Mouse (Mus musculus) splenic B cell, adult 2 months (primary cell): ENCODE data around the gene Aggf1.
A peak's percentile ranks its signal among the peaks of the same experiment; 100 is the strongest.
"Not testable (repeated sequence)": the region's sequence is repeated elsewhere in the genome, so short reads cannot be mapped to it uniquely, and the experiment has no call there.

Experiments
- DNase-seq: peaks from one replicate; pipeline ENCODE4 v3.0.0-alpha.2; 2011; ENCODE audit warnings: low read depth, low spot score
- H3K27me3 ChIP-seq: 2 replicates; pipeline ENCODE4 v1.6.1; 2012; ENCODE audit warnings: mild to moderate bottlenecking, low read length, moderate library complexity, mixed read lengths; ENCODE audit not compliant: control insufficient read depth, poor library complexity, insufficient read depth, severe bottlenecking
- H3K36me3 ChIP-seq: 2 replicates; pipeline ENCODE4 v1.6.1; 2012; ENCODE audit warnings: mild to moderate bottlenecking, low read length, moderate library complexity, mixed read lengths; ENCODE audit not compliant: control insufficient read depth, poor library complexity, insufficient read depth, severe bottlenecking

Gene Aggf1

DNA sequence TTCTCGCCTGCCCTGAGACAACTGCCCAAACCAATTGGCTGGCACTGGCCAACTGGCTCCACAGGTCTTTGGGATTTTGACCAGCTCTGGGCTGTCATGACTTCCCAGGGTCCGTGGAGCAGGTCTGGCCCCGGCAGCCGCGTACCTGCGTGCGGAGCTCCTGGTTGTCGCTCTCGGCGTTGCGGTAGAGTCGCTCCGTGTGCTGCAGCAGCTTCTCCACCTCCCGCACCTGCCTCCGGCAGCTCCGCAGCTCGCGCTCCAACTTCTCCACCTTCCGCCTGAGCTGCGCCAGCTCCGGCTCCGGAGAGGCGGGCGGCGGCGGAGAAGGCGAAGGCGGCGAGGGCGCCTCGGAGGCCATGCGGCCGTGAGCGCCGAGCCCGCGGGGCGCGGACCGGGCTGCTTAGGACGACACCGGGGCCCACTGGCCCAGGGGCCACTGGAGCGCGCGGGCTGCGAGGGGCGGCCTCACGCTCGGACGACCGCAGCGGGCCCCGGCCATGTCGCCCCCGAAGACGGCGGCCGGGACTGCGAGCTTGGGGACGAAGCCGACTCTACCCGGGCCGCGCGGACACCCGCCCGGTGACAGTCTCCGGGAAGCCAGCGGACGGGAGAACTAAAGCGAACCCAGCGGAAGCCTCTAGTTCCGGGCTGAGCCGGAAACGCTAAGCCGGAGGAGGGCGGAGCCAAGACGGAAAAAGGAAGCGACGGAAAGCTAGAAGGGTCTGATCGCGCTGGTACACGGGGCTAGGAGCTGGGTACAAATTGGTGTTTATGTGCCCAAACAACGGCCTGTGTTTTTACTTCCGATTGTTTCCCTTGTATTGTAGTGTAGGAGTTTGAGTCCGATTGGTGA lies at the start of gene Aggf1:
Gene Aggf1 (minus strand): TSS at position 652 of the 853 bp plus-strand sequence.
- peak; percentile 90 for DNase-seq
- Histone ChIP-seq H3K36me3 (peaks cover 3% of the 10 kb centered on the region), H3K27me3 (no peaks in the 10 kb centered on the region)

DNA sequence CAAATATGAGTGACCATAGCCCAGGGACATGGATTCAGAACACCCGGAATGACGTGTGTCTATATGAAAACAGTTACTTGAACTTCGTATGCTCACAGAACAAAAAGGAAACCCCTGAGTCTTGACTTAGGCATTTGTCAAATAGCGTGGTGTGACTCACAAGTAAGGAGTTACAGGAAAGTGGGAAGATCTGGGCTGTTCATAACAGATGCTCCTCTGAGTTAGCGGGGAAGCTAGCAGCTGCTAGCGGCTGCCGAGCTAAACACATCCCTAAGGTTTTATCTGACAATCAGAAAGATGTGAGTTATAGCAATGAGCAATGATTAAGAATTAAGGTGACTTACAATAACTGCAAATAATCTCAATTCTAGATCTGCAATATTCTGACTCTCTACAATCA lies 49.8 kb upstream of the Aggf1 start:
- no peak for DNase-seq
- H3K36me3 ChIP-seq, result no peaks in the 10 kb centered on the region
- no peaks in the 10 kb centered on the region for H3K27me3 ChIP-seq

DNA sequence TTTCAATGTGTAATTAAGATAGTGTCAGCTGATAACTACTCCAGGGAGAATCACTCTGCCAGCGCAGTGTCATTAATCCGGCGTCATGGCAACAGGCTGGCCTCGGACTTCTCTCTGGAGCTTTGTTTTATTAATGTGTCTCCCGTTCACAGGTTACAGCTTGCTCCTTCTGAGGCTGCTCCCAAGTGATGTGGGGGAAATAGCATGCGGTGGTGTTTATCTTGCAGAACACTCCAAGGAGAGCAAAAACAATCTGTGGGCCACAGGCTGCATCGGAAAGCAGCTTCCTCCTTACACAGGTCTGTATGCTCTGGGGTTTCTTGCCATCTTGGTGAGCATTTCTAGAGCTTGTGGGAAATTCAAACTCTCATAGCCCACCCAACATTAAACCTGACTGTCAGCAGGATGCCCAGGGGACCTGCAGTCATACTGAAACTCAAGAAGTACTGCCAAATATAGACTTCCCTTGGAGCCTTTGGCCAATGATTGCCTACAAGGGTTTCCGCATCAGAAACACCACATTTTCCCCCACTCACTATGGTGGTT lies 44.1 kb upstream of the Aggf1 start:
- no peaks in the 10 kb centered on the region for H3K36me3 ChIP-seq
- DNase-seq, result peak; percentile 60
- H3K27me3 ChIP-seq, result no peaks in the 10 kb centered on the region

DNA sequence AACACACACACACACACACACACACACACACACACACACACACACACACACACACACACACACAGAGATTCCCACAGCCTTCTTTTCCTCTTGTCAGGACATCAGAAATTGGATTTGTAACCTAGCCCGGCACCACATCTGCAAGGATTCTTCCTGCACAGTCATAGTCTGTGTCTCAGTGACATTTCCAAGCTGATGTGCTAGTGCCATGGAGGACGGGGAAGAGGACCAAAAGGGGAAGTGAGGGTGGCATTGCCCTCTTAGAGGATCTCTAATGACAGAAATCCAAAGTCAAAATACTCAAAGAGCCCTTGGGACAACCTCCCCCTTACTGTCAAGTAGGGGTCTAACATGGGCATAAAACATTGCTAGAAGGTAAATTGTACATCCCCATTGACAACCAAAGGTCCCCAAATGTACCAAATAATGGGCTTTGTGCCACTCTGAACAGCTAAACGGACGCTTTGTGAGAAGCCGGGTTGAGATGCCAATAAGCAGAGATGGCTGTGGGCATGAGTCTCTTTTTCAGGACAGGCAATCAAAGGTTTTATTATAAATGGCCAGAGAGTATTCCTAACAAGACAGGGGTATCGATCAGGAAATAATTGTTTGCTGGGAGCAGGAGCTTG lies 43.5 kb upstream of the Aggf1 start:
- Histone ChIP-seq H3K27me3 (no peaks in the 10 kb centered on the region), H3K36me3 (no peaks in the 10 kb centered on the region)
- no peak for DNase-seq

DNA sequence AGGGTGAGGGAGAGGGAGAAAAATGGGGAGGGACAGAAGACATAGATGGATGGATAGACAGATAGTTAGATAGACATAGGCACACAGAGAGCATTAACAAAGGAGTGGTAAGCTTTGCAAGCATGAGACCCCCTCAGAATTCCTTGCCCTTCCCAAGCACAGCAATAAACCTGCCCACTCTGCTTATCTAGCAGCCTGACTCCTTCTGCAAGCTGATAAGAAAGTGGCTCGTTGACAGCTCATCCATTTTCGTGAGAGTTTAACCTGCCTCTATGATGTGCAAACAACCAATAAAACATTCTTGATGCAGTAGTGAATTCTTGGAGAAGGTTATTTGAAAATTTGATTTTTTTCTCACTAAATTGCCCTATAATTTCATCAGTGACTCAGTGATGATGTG lies 37.1 kb upstream of the Aggf1 start:
- no peaks in the 10 kb centered on the region for H3K36me3 ChIP-seq
- no peaks in the 10 kb centered on the region for H3K27me3 ChIP-seq
- no peak for DNase-seq

DNA sequence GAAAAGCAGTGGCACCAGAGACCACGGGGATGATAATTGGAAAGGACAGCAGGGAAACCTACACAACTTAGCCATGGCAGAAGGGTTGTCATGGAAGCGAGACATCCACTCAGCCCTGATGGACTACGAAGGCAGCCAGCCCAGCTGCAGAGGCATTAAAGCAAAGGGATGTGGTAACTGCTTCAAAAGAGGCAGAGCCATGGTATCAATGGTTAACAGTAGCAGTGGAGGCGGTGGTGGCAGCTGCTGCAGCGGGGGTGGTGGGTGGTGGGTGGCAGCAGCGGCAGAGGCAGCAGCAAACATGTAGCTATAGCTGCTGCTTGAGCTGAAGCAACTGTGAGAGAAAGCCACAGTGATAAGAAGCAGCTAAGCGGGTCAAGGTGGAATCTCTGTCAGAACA lies 18.1 kb upstream of the Aggf1 start:
- H3K27me3 ChIP-seq, result no peaks in the 10 kb centered on the region
- no peak for DNase-seq
- H3K36me3 ChIP-seq, result no peaks in the 10 kb centered on the region

DNA sequence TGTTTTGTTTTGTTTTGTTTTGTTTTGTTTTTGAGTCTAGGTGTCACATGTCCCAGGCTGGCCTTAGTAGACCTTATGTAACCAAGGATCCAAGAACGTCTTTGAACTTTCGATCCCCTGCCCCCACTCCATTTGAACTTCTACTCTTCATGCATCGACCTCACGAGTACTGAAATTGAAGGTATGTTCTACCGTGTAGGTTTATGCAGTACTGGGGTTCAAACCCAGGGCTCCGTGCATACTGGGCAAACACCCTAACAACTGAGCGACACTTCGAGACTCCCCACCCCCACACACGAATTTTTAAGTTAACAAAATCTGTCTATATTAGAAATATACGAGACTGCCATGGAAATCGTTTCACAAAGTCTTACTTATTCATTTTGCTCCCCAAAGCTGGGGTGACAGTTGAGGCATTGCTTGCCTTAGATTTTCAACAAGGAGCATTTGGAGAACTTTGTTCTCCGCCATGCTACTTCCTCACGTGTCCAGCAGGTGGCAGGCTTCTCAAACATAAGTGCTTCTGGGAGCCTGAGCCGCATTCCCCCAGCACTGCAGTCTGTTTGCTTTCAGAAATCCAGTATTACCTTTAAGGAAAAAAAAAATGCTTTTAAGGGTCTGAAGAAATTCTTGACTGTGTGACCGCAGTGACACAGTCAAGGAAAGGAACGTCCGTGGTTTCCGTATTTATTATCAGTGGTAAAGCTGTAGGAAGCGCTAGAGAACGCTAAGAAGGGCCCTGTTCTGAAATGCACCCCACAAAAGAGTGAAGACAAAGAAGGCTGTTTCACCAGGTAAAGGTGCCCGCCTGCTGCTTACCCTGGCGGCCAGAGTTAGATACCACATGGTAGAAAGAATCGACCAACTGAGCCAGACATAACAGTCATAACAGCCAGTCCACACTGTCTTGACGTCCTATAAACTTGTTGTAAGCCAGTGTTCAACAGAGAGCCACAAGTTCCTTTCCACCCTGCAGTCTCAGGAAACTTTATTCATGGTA lies 15.0 kb upstream of the Aggf1 start:
- Histone ChIP-seq H3K36me3 (no peaks in the 10 kb centered on the region), H3K27me3 (no peaks in the 10 kb centered on the region)
- peak; percentile 84 for DNase-seq

DNA sequence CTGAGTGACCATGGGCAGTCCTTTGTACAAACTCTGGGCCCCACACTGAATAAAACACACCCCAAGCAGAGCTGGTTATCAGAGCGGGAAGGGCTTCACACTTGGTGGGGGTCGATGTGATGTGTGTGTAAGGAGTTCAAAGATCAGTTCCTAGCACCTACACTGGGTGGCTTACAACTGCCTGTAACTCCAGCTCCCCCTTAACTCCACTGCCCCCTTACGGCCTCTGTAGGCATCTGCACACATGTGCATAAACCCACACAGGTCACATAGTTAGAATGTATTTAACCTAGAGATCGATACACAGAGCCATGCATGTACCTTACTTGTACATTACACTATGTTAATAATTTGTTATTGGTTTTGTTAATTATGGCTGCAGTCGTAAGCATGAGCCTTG lies 13.1 kb upstream of the Aggf1 start:
- Histone ChIP-seq H3K27me3 (no peaks in the 10 kb centered on the region), H3K36me3 (no peaks in the 10 kb centered on the region)
- no peak for DNase-seq

DNA sequence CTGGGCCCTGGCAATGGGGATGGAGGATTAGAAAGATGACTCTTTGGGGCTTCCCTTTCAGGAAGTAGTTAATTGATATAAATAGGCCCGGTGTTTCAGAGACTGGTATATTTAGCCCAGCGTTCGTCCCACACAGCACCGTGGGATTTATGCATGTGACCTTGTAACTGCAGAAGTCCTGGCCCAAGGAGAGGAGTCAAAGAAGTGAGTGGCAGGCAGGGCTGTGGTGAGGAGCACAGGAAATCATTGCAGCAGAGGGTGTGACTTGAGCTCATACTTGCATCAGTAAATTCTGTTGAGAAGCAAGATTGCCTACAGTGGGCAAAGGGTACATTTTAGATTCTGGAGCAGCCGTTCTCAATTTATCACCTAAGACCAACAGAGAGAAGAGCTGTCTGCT lies 7.3 kb upstream of the Aggf1 start:
- Histone ChIP-seq H3K36me3 (no peaks in the 10 kb centered on the region), H3K27me3 (no peaks in the 10 kb centered on the region)
- no peak for DNase-seq

DNA sequence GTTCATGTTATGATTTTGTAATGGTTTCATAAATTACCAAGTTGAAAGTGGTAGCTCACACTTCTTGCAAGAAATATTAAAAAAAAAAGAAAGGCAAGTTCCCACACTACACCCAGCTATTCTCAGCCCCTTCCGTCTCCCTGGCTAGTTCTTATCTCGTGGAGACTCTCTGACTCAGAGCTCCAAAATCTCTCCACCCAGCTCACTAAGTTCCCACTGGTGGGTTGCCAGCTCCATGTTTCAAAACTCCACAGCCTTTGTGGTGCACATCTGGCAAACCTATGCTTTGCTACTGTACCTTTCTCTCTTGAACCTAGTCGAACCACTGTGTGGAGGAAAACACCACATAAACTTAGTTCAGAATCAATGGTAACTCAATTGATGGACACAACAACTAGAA lies 3.5 kb upstream of the Aggf1 start:
- H3K36me3 ChIP-seq, result no peaks in the 10 kb centered on the region
- H3K27me3 ChIP-seq, result no peaks in the 10 kb centered on the region
- DNase-seq, result no peak

DNA sequence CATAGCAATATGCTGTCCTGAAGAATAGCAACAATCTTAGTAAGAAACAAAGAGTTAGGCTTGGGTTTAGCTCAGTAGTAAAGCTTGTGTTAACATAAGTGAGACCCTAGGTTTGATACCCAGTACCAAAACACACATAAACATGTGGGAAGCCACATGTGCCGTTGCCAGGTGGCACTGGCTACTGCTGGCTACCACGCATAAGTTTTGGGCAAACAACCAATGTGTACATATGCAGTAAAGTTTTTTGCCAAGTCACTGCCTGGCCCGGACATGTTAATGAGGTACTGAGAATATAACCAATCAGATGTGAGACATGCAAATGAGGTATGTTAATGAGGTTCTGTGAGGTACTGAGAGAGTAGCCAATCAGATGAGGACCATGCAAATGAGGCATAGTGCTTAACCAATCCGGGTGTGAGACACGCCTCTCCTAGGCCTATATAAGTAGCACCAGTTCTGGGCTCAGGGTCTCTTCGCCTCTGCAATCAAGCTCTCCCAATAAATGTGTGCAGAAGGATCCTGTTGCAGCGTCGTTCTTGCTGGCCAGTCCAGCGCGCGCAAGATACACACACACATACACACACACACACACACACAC lies 1.6 kb upstream of the Aggf1 start:
- not testable (repeated sequence) for H3K27me3 ChIP-seq, DNase-seq, H3K36me3 ChIP-seq

DNA sequence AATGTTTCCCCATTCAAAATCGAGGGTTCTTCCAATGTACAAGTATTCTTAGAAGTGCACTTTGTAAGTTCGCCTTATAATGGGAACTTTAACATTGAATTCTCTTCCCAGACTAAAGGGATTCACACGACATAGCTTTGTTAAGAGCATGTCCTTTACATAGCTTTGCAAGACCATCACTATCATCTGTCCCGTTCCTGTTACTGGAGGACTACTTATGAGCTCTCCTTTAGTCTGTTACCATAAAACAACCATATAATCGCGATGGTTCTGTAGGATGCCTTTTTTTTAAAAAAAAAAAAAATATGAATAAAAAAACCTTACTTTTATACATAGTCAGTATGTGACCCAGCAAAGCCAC lies 382 bp upstream of the Aggf1 start:
- H3K36me3 ChIP-seq, result peaks cover 2% of the 10 kb centered on the region; the same call in 1 of the 2 replicates
- H3K27me3 ChIP-seq, result no peaks in the 10 kb centered on the region
- DNase-seq, result no peak

DNA sequence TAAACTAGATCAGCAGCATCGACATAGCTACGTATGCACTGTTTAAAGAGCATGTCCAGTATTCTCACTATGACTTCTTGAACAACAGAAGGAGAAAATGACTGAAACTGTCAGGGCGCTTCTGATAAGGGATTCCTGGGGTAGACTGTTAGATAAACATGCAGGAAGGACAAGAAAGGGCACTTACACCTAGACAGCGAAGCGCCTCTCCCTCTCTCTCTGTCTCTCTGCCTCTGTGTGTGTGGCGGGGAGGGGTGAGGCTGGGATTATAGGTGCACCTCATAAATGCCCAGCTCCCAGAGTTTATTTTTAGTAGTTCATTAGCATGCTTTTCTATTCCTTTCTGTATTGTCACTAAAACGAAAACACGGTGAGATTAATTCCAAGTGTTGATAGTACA lies 8.8 kb downstream of the Aggf1 start:
- peaks cover 20% of the 10 kb centered on the region for H3K36me3 ChIP-seq
- H3K27me3 ChIP-seq, result no peaks in the 10 kb centered on the region
- no peak for DNase-seq

DNA sequence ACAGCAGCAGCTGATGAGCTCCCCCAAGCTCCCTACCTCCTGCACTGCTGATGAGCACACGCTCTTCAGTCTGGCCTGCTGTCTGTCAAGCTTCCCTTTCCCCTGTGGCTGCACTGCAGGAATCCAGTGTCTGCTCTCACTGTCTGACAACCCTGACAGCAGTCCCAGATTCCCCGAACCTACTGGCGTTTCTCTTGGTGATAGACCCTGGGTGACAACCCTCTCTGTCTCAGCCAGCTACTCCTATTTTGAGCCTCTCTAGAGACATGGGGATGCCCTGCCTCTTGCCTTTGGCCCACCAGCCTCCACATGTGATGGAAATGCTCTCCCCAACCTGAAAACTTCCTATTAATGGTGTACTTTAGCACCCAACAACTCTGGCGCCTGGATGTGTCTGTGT lies 11.7 kb downstream of the Aggf1 start:
- H3K27me3 ChIP-seq, result no peaks in the 10 kb centered on the region
- no peak for DNase-seq
- peaks cover 21% of the 10 kb centered on the region for H3K36me3 ChIP-seq
